ENCODE assay signal across 17 mouse cellular contexts in genomic region chr2:51643244-51644139, GRCm38 (mm10). TPM values are rescaled to one million over a fixed set of nuclear protein-coding genes. Genes with fewer than 3 reads are reported as not detected.
DNase-seq lines count a peak whose midpoint lies in the region; ATAC-seq and TF ChIP-seq lines count a peak whose summit lies in the region.
"Had no signal": no experiment of that assay in that cellular context is flagged by ENCODE, and none has a peak within 500 bp of the region (broad histone marks: within the 10 kb centered on the region; RNA-seq: fewer than 3 reads in every experiment).

No protein-coding gene starts in this region.

- no peaks in the 10 kb centered on the region for H3K9me3 ChIP-seq in lung, postnatal 0 days (ENCODE audit: low read length)
- H3K9me3 ChIP-seq in liver, postnatal 0 days (ENCODE audit: low read length) = no peaks in the 10 kb centered on the region
- H3K9me3 ChIP-seq in forebrain, embryonic 10.5 days = no peaks in the 10 kb centered on the region
- H3K9me3 ChIP-seq: liver, embryonic 12.5 days had no signal

- TF ChIP-seq CTCF in lung, postnatal 0 days (IDR thresholded peaks at IDR 0.05) = no peak
- no peak for TF ChIP-seq CTCF in liver, postnatal 0 days (IDR thresholded peaks at IDR 0.05; ENCODE audit: low read depth)

- intact Hi-C loops in left cerebral cortex, postnatal 4 days (cut with DNase I) = no loop called here

- no peaks in the 10 kb centered on the region for H3K36me3 ChIP-seq in lung, postnatal 0 days (ENCODE audit: insufficient read depth, low read length)
- H3K36me3 ChIP-seq in liver, postnatal 0 days (replicated peaks; ENCODE audit: insufficient read depth, low read length) = no peaks in the 10 kb centered on the region
- no peaks in the 10 kb centered on the region for H3K36me3 ChIP-seq in forebrain, embryonic 10.5 days (replicated peaks)
- H3K36me3 ChIP-seq: liver, embryonic 12.5 days had no signal

- no peak for TF ChIP-seq EP300 in lung, postnatal 0 days (IDR thresholded peaks at IDR 0.05)
- TF ChIP-seq EP300 in liver, postnatal 0 days (IDR thresholded peaks at IDR 0.05; ENCODE audit: low read depth) = no peak

- ATAC-seq in lung, postnatal 0 days = no peak
- ATAC-seq in liver, postnatal 0 days = no peak
- ATAC-seq: forebrain, postnatal 0 days; liver, embryonic 12.5 days had no signal

- no peaks in the 10 kb centered on the region for H3K27me3 ChIP-seq in lung, postnatal 0 days (replicated peaks; ENCODE audit: insufficient read depth, low read length)
- no peaks in the 10 kb centered on the region for H3K27me3 ChIP-seq in liver, postnatal 0 days (ENCODE audit: insufficient read depth, low read length)
- no peaks in the 10 kb centered on the region for H3K27me3 ChIP-seq in forebrain, embryonic 10.5 days (ENCODE audit: poor library complexity, severe bottlenecking)
- H3K27me3 ChIP-seq: liver, embryonic 12.5 days had no signal

- no peak overlapping the region for H3K9ac ChIP-seq in lung, postnatal 0 days (replicated peaks; ENCODE audit: low read depth)
- H3K9ac ChIP-seq in liver, postnatal 0 days (replicated peaks) = no peak overlapping the region
- H3K9ac ChIP-seq: forebrain, postnatal 0 days; hindbrain, embryonic 14.5 days; liver, embryonic 12.5 days had no signal

- no peak overlapping the region for H3K4me3 ChIP-seq in lung, postnatal 0 days (ENCODE audit: low read depth, low read length)
- H3K4me3 ChIP-seq in liver, postnatal 0 days (ENCODE audit: low read depth, low read length) = no peak overlapping the region
- H3K4me3 ChIP-seq in forebrain, embryonic 10.5 days = no peak overlapping the region
- H3K4me3 ChIP-seq: liver, embryonic 12.5 days had no signal

- peak; percentile 59 for DNase-seq in left cerebral cortex, postnatal 4 days
- DNase-seq in left cerebral cortex, adult 9 months (ENCODE audit: low spot score in 2 of 2) = no peak
- DNase-seq in adipocyte (ENCODE audit: low spot score) = peak; percentile 9
- peak; percentile 63 for DNase-seq in adrenal gland, postnatal 10 days
- peak; percentile 41 for DNase-seq in lung, postnatal 0 days (ENCODE audit: low spot score)
- DNase-seq in embryo, embryonic 10.5 days (ENCODE audit: low spot score) = no peak
- no peak for DNase-seq in liver, postnatal 0 days
- DNase-seq in forebrain, embryonic 10.5 days (ENCODE audit: extremely low spot score, low spot score) = no peak
- DNase-seq: forebrain, postnatal 0 days; gastrocnemius, postnatal 14 days; retina, postnatal 1 day; thymus, adult 18-20 months had no signal

- 46% methylated on average over 7 of the region's 7 CpGs for WGBS in lung, postnatal 0 days
- WGBS in liver, postnatal 0 days (ENCODE audit: insufficient replicate concordance) = 74% methylated on average over 7 of the region's 7 CpGs
- WGBS in forebrain, embryonic 10.5 days = 91% methylated on average over 7 of the region's 7 CpGs

- H3K27ac ChIP-seq in lung, postnatal 0 days (ENCODE audit: low read length) = no peak overlapping the region
- no peak overlapping the region for H3K27ac ChIP-seq in liver, postnatal 0 days (ENCODE audit: low read depth)
- no peak overlapping the region for H3K27ac ChIP-seq in forebrain, embryonic 10.5 days
- H3K27ac ChIP-seq: hindbrain, embryonic 14.5 days; liver, embryonic 12.5 days had no signal

- no peak overlapping the region for H3K4me2 ChIP-seq in lung, postnatal 0 days (replicated peaks; ENCODE audit: low read depth, low read length)
- H3K4me2 ChIP-seq in liver, postnatal 0 days (ENCODE audit: low read depth, low read length) = no peak overlapping the region
- H3K4me2 ChIP-seq: hindbrain, embryonic 14.5 days; liver, embryonic 12.5 days had no signal

- no peaks in the 10 kb centered on the region for H3K4me1 ChIP-seq in lung, postnatal 0 days (ENCODE audit: insufficient read depth, low read depth, low read length)
- H3K4me1 ChIP-seq in liver, postnatal 0 days (ENCODE audit: insufficient read depth) = no peaks in the 10 kb centered on the region
- H3K4me1 ChIP-seq in forebrain, embryonic 10.5 days = no peaks in the 10 kb centered on the region
- H3K4me1 ChIP-seq: liver, embryonic 12.5 days had no signal

RNA-seq across cellular contexts. Expression of gene Tas2r134, which starts 16.2 kb away (rescaled TPM):
- total RNA-seq in left cerebral cortex, postnatal 4 days (2021) = not detected
- not detected for total RNA-seq in adrenal gland, postnatal 10 days (2021)
- polyA plus RNA-seq in lung, postnatal 0 days (2015; fragmentation: Nextera tagmentation; extraction: Ambion mirVana) = not detected in 2 replicates
- polyA plus RNA-seq in liver, postnatal 0 days (2015; fragmentation: Nextera tagmentation; extraction: Ambion mirVana) = not detected in 2 replicates
- polyA plus RNA-seq in forebrain, embryonic 10.5 days (2016; fragmentation: Nextera tagmentation; extraction: Ambion mirVana) = not detected in 2 replicates
- total RNA-seq: forebrain, postnatal 0 days; gastrocnemius, postnatal 14 days; left cerebral cortex, postnatal 14 days had no signal
- polyA plus RNA-seq: embryonic facial prominence, embryonic 14.5 days; forebrain, postnatal 0 days; heart, embryonic 14.5 days; hindbrain, embryonic 14.5 days; liver, embryonic 12.5 days had no signal

Comparison
In these comparisons a context has a peak if more than half of its experiments do, and no peak if none do; other contexts are left out.
1. DNase-seq: peak in left cerebral cortex, postnatal 4 days (single experiment), adipocyte (single experiment), adrenal gland, postnatal 10 days (single experiment) and lung, postnatal 0 days (single experiment); none in left cerebral cortex, adult 9 months (0 of 2), embryo, embryonic 10.5 days (single experiment), liver, postnatal 0 days (single experiment) and forebrain, embryonic 10.5 days (single experiment).